ENCODE assay signal across 15 mouse cellular contexts in genomic region chr5:148854166-148854565, GRCm38 (mm10).
DNase-seq lines count a peak whose midpoint lies in the region; ATAC-seq lines count a peak whose summit lies in the region.
"Had no signal": no experiment of that assay in that cellular context is flagged by ENCODE, and none has a peak within 500 bp of the region (broad histone marks: within the 10 kb centered on the region; RNA-seq: fewer than 3 reads in every experiment).

No protein-coding gene starts in this region.

- H3K4me2 ChIP-seq in hindbrain, embryonic 15.5 days = no peak overlapping the region
- no peak overlapping the region for H3K4me2 ChIP-seq in hindbrain, embryonic 12.5 days (replicated peaks)
- no peak overlapping the region for H3K4me2 ChIP-seq in limb, embryonic 11.5 days (ENCODE audit: low read depth, severe bottlenecking)
- H3K4me2 ChIP-seq: heart, embryonic 15.5 days; limb, embryonic 15.5 days; midbrain, embryonic 12.5 days had no signal

- H3K27ac ChIP-seq in hindbrain, embryonic 15.5 days (replicated peaks) = peak overlapping the region; percentile 28
- H3K27ac ChIP-seq in hindbrain, embryonic 12.5 days = no peak overlapping the region
- no peak overlapping the region for H3K27ac ChIP-seq in limb, embryonic 11.5 days (replicated peaks; ENCODE audit: low read depth, low read length)
- H3K27ac ChIP-seq: heart, embryonic 15.5 days; limb, embryonic 15.5 days; midbrain, embryonic 12.5 days had no signal

- DNase-seq in thymus, postnatal 0 days (ENCODE audit: low spot score) = peak; percentile 39
- DNase-seq in thymus, postnatal 14 days = no peak
- peak; percentile 53 for DNase-seq in limb, embryonic 11.5 days (ENCODE audit: low spot score)
- DNase-seq in adipocyte (ENCODE audit: low spot score) = no peak
- no peak for DNase-seq in spleen, adult 12 weeks (ENCODE audit: low spot score)
- no peak for DNase-seq in frontal cortex, postnatal 14 days (ENCODE audit: low spot score in 2 of 2)
- DNase-seq: adrenal gland, adult 8-10 months; B cell, adult 2 months; gastrocnemius, postnatal 25 days had no signal

- no peaks in the 10 kb centered on the region for H3K36me3 ChIP-seq in hindbrain, embryonic 15.5 days
- H3K36me3 ChIP-seq in hindbrain, embryonic 12.5 days = no peaks in the 10 kb centered on the region
- no peaks in the 10 kb centered on the region for H3K36me3 ChIP-seq in limb, embryonic 11.5 days (ENCODE audit: control insufficient read depth, insufficient read depth, low read length)
- H3K36me3 ChIP-seq: heart, embryonic 15.5 days; limb, embryonic 15.5 days; midbrain, embryonic 12.5 days had no signal

- peaks cover 13% of the 10 kb centered on the region; the same call in 1 of the 2 replicates for H3K4me1 ChIP-seq in hindbrain, embryonic 15.5 days (replicated peaks)
- no peaks in the 10 kb centered on the region for H3K4me1 ChIP-seq in hindbrain, embryonic 12.5 days
- peaks cover 7% of the 10 kb centered on the region; the same call in 1 of the 2 replicates for H3K4me1 ChIP-seq in limb, embryonic 11.5 days (ENCODE audit: control insufficient read depth, insufficient read depth, low read length)
- H3K4me1 ChIP-seq: heart, embryonic 15.5 days; limb, embryonic 15.5 days had no signal

- 35% methylated on average over 5 of the region's 5 CpGs for WGBS in hindbrain, embryonic 15.5 days
- 37% methylated on average over 5 of the region's 5 CpGs for WGBS in hindbrain, embryonic 12.5 days
- WGBS in limb, embryonic 11.5 days = 27% methylated on average over 5 of the region's 5 CpGs

- ATAC-seq in hindbrain, embryonic 15.5 days (ENCODE audit: low FRiP score, low read depth) = peak; percentile 88
- ATAC-seq in hindbrain, embryonic 12.5 days (ENCODE audit: low FRiP score) = no peak
- no peak for ATAC-seq in limb, embryonic 11.5 days (ENCODE audit: insufficient number of reproducible peaks, low FRiP score, low TSS enrichment, low read depth)
- ATAC-seq: intestine, postnatal 0 days had no signal

- no peaks in the 10 kb centered on the region for H3K27me3 ChIP-seq in hindbrain, embryonic 15.5 days
- no peaks in the 10 kb centered on the region for H3K27me3 ChIP-seq in hindbrain, embryonic 12.5 days
- no peaks in the 10 kb centered on the region for H3K27me3 ChIP-seq in limb, embryonic 11.5 days (ENCODE audit: control insufficient read depth, insufficient read depth, low read length)
- H3K27me3 ChIP-seq: heart, embryonic 15.5 days; limb, embryonic 15.5 days; midbrain, embryonic 12.5 days had no signal

- H3K9ac ChIP-seq in hindbrain, embryonic 15.5 days = no peak overlapping the region
- H3K9ac ChIP-seq in hindbrain, embryonic 12.5 days = no peak overlapping the region; the same call in 1 of the 2 replicates
- H3K9ac ChIP-seq in limb, embryonic 11.5 days (ENCODE audit: low read length) = no peak overlapping the region
- H3K9ac ChIP-seq: heart, embryonic 15.5 days; limb, embryonic 15.5 days; midbrain, embryonic 12.5 days had no signal

- H3K9me3 ChIP-seq in hindbrain, embryonic 15.5 days = no peaks in the 10 kb centered on the region
- H3K9me3 ChIP-seq in hindbrain, embryonic 12.5 days (replicated peaks) = no peaks in the 10 kb centered on the region
- no peaks in the 10 kb centered on the region for H3K9me3 ChIP-seq in limb, embryonic 11.5 days (ENCODE audit: control insufficient read depth, low read length)
- H3K9me3 ChIP-seq: heart, embryonic 15.5 days; midbrain, embryonic 12.5 days had no signal

- H3K4me3 ChIP-seq in hindbrain, embryonic 15.5 days = no peak overlapping the region
- no peak overlapping the region for H3K4me3 ChIP-seq in hindbrain, embryonic 12.5 days
- H3K4me3 ChIP-seq in limb, embryonic 11.5 days (ENCODE audit: low read depth, low read length) = no peak overlapping the region
- H3K4me3 ChIP-seq: heart, embryonic 15.5 days; limb, embryonic 15.5 days; midbrain, embryonic 12.5 days had no signal

Comparison
In these comparisons a context has a peak if more than half of its experiments do, and no peak if none do; other contexts are left out.
1. DNase-seq: peak in thymus, postnatal 0 days (single experiment) and limb, embryonic 11.5 days (single experiment); none in thymus, postnatal 14 days (single experiment), adipocyte (single experiment), spleen, adult 12 weeks (single experiment) and frontal cortex, postnatal 14 days (0 of 2).